Mouse (Mus musculus) mature B cell (primary cell): ENCODE data around the gene Dusp8.

ENCODE experiments used
- in situ Hi-C: fragments of 300-500 bp; cut with MboI; formaldehyde crosslinking; loops from 2 replicates; pipeline ENCODE4 v1.14.3; 2019

The Dusp8 gene

GRCm38 (mm10) chr7:142086159-142086905 is 9.3 kb downstream of the Dusp8 start:
- in situ Hi-C loops = no loop called here

- in situ Hi-C loops = no loop called here
Observed at GRCm38 (mm10) chr7:142084820-142085219, 10.8 kb downstream of the Dusp8 start.

- in situ Hi-C loops = no loop called here
Observed at GRCm38 (mm10) chr7:142084395-142084794, 11.2 kb downstream of the Dusp8 start.

GRCm38 (mm10) chr7:142083588-142084317 is 11.9 kb downstream of the Dusp8 start:
- in situ Hi-C loops = no loop called here

- in situ Hi-C loops = no loop called here
Observed at GRCm38 (mm10) chr7:142082607-142083006, 13.0 kb downstream of the Dusp8 start.

- in situ Hi-C loops = no loop called here
Observed at GRCm38 (mm10) chr7:142082179-142082578, 13.5 kb downstream of the Dusp8 start.

GRCm38 (mm10) chr7:142081736-142082135 is 13.9 kb downstream of the Dusp8 start:
- in situ Hi-C loops = no loop called here

- in situ Hi-C loops = no loop called here
Observed at GRCm38 (mm10) chr7:142080876-142081275, 14.8 kb downstream of the Dusp8 start.

- in situ Hi-C loops = no loop called here
Observed at GRCm38 (mm10) chr7:142079365-142079764, 16.3 kb downstream of the Dusp8 start.

- in situ Hi-C loops = no loop called here
Observed at GRCm38 (mm10) chr7:142077138-142077537, 18.5 kb downstream of the Dusp8 start.

GRCm38 (mm10) chr7:142074146-142074886 is 21.3 kb downstream of the Dusp8 start:
- in situ Hi-C loops = no loop called here

- in situ Hi-C loops = no loop called here
Observed at GRCm38 (mm10) chr7:142071717-142072116, 23.9 kb downstream of the Dusp8 start.

GRCm38 (mm10) chr7:142071212-142071578 is 24.4 kb downstream of the Dusp8 start:
- in situ Hi-C loops = no loop called here

GRCm38 (mm10) chr7:142070458-142071211 is 25.0 kb downstream of the Dusp8 start:
- in situ Hi-C loops = no loop called here

- in situ Hi-C loops = no loop called here
Observed at GRCm38 (mm10) chr7:142068429-142068828, 27.2 kb downstream of the Dusp8 start.

- in situ Hi-C loops = no loop called here
Observed at GRCm38 (mm10) chr7:142060931-142061565, 34.6 kb downstream of the Dusp8 start, which contains the start of gene Mob2. Mob2 (minus strand) TSS chr7:142061065.

- in situ Hi-C loops = no loop called here
Observed at GRCm38 (mm10) chr7:142060185-142060930, 35.3 kb downstream of the Dusp8 start.

GRCm38 (mm10) chr7:142059024-142059423 is 36.6 kb downstream of the Dusp8 start:
- in situ Hi-C loops = no loop called here

GRCm38 (mm10) chr7:142057121-142057520 is 38.5 kb downstream of the Dusp8 start:
- in situ Hi-C loops = no loop called here

GRCm38 (mm10) chr7:142056601-142057061 is 39.0 kb downstream of the Dusp8 start:
- in situ Hi-C loops = no loop called here
